Mouse (Mus musculus) adrenal gland, postnatal 36 days (tissue): ENCODE measurements around the gene Slc1a7. TPM values are rescaled to one million over a fixed set of nuclear protein-coding genes. Genes with fewer than 3 reads are reported as not detected.

Experiments
- DNase-seq, 2 experiments: peaks; one replicate each; pipeline ENCODE4 v3.0.0; 2021; ENCODE audit warnings: mixed read lengths in 1 of 2
- long read RNA-seq, 2 experiments: library from polyadenylated mRNA; stranded (forward); transcript quantifications; one replicate each; pipeline ENCODE4 v2.0.0; 2021; ENCODE audit warnings: borderline sequencing depth in 2 of 2
- total RNA-seq, 2 experiments: library from RNA; stranded (reverse); gene quantifications; 2 replicates each; pipeline ENCODE4 v1.2.3; 2021

Gene Slc1a7
- under 1 TPM; 0.30 to 0.43 TPM for total RNA-seq
- long read RNA-seq, experiment 1, partial matches to known transcripts: 0 of 1 reads
- long read RNA-seq, experiment 1, other reads (novel, unspliced or antisense): 0 of 1 reads
- long read RNA-seq, experiment 2: 0 reads

DNA sequence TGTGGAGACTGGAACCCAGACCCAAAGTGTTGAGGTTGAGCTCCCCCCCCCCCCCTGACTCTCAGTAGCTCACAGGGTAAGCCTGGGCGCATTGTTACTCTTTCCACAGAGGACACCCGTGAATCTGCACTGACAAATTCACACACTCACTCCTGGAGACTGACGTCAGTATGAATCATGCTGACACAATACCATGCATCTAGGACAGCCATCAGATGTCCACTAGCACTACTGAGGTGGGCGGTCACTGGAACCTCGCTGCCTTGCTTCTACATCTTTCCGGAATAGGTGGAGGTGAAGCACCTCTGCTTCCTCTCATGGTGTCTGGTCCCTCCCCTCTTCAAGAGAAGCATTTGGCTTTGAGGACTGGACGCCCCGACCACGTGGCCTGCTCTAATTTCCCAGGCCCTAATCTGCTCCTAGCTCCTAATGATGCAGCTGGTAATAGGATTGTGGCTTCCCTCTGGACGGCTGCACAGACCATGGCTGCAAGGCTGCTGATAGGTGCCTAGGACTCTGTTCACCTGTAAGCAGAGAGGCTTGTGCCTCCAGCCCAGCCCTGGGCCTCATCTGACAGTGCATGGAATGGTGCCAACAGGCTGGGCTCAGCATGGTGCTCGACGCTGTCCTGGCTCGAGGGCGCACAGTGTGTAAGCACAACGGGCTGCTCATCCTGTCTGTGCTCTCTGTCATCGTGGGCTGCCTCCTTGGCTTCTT, at the start of gene Slc1a7:
Slc1a7 (plus strand) TSS at position 367 of the 717 bp plus-strand sequence.
- peak in 1 of 2 experiments; percentile 18 for DNase-seq

DNA sequence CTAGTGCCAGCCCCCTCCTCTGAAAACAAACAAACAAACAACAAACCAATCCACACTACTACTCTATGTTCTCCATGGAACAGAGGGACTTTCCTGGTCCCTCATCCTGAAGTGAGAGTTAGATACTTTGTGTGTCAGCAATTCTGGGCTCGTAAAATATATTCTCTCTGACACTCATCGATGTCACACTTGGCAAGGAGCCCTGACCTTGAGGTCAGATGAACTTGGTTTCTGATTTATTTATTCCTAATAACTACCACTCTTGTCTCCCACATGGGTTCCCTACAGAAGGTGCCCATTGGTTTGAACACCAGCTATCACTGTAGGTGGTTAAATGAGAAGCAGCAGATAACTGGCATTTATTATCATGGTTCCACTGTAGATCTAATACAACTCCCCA, 47.8 kb upstream of the Slc1a7 start:
- peak; percentile 79 to 81 for DNase-seq

DNA sequence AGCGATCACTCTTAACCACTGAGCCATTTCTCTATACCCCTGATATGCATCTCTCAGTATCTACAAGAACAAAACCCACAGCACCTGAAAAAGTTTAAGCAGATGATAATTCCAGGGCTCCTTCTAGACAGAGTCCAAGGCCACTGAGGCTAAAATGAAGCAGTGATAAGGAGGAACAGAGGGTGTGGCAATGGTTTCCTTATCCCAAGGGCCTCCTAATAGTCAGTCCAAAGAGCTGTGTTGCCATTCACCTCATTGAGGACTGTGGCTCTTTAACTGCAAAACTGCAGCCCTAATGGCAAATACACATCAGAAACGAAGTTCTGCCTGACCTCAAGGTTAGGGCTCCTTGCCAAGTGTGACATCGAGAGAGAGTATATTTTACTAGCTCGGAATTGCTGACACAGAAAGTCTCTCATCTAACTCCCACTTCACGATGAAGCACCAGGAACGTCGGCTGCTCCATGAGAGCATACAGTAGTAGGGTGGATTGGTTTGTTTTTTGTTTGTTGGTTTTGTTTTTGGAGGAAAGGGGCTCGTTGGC, 46.9 kb upstream of the Slc1a7 start:
- DNase-seq: peak; percentile 85 to 88

DNA sequence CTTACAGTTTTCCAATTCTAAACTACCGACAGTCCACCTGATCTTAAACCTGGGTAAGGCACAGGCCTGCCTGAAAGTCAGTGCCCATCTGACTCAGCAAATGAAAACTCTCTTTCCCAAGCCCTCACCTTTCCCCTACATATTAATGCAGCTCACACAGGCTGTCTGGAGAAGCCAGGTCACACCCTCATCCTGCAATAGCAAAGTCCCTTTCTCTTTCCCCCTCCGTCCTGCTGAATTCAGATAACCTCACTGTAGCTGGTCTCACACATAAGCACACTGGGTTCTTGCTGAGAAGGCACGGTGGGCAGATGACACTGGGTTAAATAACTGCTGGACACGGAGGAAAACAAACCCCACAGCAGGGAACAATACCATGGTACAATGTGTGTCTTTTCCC, 46.2 kb upstream of the Slc1a7 start:
- peak in 1 of 2 experiments; percentile 52 for DNase-seq

GRCm38 (mm10) chr4:107923145-107923802, 44.9 kb upstream of the Slc1a7 start, which contains the start of gene Cpt2:
Cpt2 (minus strand) TSS chr4:107923610.
- peak; percentile 97 for DNase-seq

DNA sequence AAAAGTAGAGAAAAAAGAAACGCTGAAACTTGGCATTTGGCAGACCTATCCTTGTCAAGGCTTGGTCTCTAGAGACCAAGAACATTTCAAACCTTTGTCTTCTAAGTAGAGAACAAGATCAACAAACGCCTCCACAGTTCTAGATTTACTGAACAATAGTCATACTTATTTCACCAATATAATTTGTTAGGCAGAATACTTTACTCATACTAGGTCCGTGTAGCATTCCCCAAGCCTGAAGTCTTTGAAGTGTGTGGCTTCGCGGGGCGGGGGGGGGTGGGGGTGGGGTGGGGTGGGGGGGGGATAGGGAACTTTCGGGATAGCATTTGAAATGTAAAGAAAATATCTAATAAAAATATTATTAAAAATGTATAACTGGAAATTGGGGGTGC, 44.3 kb upstream of the Slc1a7 start:
- DNase-seq: no peak

DNA sequence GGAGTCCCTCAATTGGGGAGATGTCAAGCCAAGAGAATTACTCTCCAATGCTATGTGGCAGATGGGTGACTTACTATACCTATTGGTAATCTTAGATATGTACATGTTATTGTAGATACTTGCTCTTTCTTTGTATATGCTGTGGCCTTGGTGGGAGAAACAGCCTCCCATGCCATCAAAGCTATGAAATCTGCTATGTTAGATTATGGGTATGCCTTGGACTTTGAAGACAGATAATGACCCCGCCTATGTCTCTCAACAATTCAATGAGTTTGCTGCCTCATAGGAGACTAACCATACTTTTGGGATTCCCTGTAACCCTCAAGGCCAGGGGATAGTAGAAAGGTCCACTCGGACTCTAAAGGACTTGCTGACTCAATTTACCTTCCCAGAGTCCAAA, 39.9 kb upstream of the Slc1a7 start:
- DNase-seq: no peak

- DNase-seq: no peak
Observed at GRCm38 (mm10) chr4:107928726-107929125, 39.4 kb upstream of the Slc1a7 start.

- no peak for DNase-seq
Observed at GRCm38 (mm10) chr4:107931453-107931852, 36.7 kb upstream of the Slc1a7 start.

GRCm38 (mm10) chr4:107933239-107933638, 34.9 kb upstream of the Slc1a7 start:
- DNase-seq: no peak

DNA sequence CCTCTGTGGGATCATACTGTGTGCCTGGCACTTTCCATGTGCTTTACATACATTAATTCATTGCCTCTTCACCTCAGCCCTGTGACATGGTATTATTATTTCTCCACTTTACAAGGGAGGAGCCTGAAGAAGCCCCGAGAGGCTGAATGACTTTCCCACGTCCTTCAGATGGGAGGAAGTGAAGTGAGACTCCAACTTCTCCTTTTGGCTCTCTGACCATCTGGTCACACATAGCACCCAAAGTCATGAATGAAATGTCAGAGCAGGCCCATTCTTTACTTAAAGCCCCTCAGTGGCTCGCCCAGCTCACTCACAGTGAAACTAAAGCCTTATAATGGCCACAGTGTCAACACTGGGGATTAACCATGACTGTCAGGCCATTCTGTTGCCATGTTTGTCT, 32.9 kb upstream of the Slc1a7 start:
- no peak for DNase-seq

GRCm38 (mm10) chr4:107937338-107937737, 30.8 kb upstream of the Slc1a7 start:
- peak; percentile 70 to 82 for DNase-seq

- DNase-seq: no peak
Observed at GRCm38 (mm10) chr4:107938124-107938523, 30.0 kb upstream of the Slc1a7 start.

GRCm38 (mm10) chr4:107942741-107943140, 25.4 kb upstream of the Slc1a7 start:
- peak; percentile 23 to 28 for DNase-seq

DNA sequence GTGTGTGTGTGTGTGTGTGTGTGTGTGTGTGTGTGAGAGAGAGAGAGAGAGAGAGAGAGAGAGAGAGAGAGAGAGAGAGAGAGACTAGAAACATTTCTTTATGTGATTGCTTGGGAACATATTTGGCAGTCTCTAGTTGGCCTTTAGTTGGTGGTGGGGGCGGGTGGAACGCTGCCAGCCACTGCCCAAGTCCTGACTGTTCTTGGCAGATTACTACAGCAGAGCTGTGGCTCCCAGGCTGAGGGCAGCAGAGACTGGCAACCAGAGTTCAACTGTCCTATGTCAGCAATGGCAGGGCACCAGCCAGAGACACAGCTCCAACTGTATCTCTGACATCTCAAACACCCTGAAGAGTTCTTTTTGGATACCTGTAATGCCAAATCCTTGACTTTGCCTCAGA, 24.0 kb upstream of the Slc1a7 start:
- peak; percentile 16 to 59 for DNase-seq

GRCm38 (mm10) chr4:107949918-107950317, 18.2 kb upstream of the Slc1a7 start:
- DNase-seq: no peak

DNA sequence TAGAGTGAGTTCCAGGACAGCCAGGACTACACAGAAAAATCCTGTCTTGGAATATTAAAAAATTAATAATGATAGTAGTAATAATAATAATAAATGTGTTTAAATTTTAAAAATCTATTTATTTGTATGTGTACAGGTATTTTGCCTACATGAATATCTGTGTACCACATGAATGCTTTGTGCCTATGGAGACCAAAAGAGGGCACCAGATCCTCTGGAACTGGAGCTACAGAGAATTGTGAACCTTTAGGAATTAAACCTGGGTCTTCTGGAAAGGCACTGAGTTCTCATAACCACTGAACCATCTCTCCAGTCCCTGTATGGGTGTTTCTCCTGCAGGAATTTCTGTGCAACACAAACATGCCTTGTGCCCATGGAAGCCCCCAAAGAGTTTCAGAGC, 15.3 kb upstream of the Slc1a7 start:
- DNase-seq: no peak

DNA sequence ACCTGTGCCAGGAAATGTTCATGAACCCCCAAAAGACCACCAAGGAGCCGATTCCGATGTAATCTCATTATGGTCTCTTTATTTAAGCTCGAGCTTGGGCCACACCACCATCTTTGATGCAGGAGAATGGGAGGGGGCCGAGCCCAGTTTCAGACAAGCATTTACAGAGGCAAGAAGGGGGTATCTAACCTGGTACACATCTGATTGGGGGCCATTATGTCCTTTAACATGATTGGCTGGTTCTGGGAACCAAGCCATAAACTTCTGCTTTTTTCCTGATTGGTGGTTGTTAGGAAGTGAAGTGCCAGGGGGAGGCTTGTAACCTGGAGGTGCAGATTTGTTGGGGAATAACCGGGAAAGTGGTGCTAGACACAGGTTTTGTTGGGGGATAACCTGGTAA, 12.4 kb upstream of the Slc1a7 start:
- no peak for DNase-seq

- DNase-seq: no peak
Observed at GRCm38 (mm10) chr4:107958487-107958886, 9.6 kb upstream of the Slc1a7 start.

DNA sequence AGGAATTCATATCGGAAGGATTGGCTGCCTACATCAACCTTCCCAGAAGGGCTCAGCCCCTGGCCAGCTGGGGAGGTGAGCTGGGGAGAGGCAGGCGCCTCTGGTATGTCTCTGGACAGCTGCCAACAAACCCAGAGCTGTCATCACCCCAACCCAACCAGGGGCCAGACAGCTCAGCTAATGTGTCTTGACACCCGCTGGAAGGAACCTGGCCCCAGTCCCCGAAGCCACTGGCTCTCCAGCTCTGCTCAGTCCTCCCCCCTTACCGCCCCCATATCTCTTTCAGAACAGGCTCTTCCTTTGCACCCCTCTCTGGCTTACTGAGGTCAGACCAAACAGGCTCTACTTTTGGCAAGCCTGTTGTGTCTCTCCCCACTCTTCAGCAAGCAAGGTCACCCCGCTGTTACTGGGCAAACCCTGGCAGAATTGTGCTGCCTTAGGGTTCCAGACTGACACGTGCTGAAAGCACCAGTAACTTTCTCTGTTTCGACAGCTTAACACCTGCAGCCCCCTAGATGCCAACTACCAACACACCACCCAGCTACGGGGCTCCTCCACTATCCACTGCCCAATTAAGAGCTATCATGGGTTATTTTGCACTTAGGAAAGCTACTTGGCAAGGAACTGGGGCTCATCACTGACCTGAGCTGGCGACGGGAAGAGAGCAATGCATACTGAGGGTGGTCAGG, 5.9 kb upstream of the Slc1a7 start:
- peak; percentile 28 to 44 for DNase-seq

DNA sequence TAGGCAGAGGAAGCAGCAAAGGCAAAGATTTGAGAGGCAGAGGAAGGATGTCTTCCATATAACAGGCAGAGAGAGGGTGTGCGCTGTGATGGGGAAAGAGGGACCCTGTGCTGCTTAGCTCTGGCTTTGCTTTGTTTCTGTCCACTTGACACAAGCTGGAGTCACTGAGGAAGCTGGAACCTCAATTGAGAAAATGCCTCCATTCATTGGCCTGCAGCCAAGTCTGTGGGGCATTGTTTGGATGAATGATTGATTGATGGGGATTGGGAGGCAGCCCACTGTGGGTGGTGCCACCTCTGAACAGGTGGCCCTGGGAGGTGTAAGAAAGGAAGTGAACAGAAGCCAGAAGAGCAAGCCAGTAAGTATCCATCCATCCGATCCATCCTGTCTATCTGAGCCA, 5.3 kb upstream of the Slc1a7 start:
- no peak for DNase-seq

- no peak for DNase-seq
Observed at GRCm38 (mm10) chr4:107966416-107967109, 1.6 kb upstream of the Slc1a7 start.
